Mouse (Mus musculus) MEL (cell line): ENCODE measurements around the gene Axin2. TPM values are rescaled to one million over a fixed set of nuclear protein-coding genes. Genes with fewer than 3 reads are reported as not detected.

ENCODE experiments used
- DNase-seq: peaks from one replicate; pipeline ENCODE4 v3.0.0; 2011; ENCODE audit warnings: low read depth, low spot score
- H3K27ac ChIP-seq: 2 replicates; pipeline ENCODE4 v1.5.1; 2012; ENCODE audit warnings: low read depth, mild to moderate bottlenecking, control low read depth, low read length, moderate library complexity; ENCODE audit not compliant: control insufficient read depth
- H3K27me3 ChIP-seq, 2 experiments: fragments of 150-350 bp in 1 of 2; sonication (generic) in 1 of 2; 2 replicates each; pipeline ENCODE4 v1.6.1; 2012; ENCODE audit warnings: low read length in 2 of 2, mild to moderate bottlenecking in 2 of 2, improper control_type of control experiment in 1 of 2, moderate library complexity in 1 of 2; ENCODE audit not compliant: insufficient read depth in 2 of 2, control insufficient read depth in 1 of 2
- H3K36me3 ChIP-seq, 2 experiments: 2 replicates each; pipeline ENCODE4 v1.6.1; 2012 to 2014; ENCODE audit warnings: low read length in 2 of 2, improper control_type of control experiment in 1 of 2, inconsistent platforms in 1 of 2, mild to moderate bottlenecking in 1 of 2; ENCODE audit not compliant: insufficient read depth in 2 of 2, control insufficient read depth in 1 of 2
- H3K4me1 ChIP-seq, 2 experiments: fragments of 150-350 bp in 1 of 2; sonication (generic) in 1 of 2; 2 replicates each; pipeline ENCODE4 v1.6.1; 2012; ENCODE audit warnings: low read length in 2 of 2, improper control_type of control experiment in 1 of 2, mild to moderate bottlenecking in 1 of 2; ENCODE audit not compliant: insufficient read depth in 2 of 2, control insufficient read depth in 1 of 2
- H3K4me3 ChIP-seq, 2 experiments: fragments of 150-350 bp in 1 of 2; sonication (generic) in 1 of 2; 2 replicates each; pipeline ENCODE4 v1.5.1; 2012; ENCODE audit warnings: low read depth in 2 of 2, low read length in 2 of 2, mild to moderate bottlenecking in 2 of 2, moderate library complexity in 2 of 2, control low read depth in 1 of 2, improper control_type of control experiment in 1 of 2; ENCODE audit not compliant: control insufficient read depth in 1 of 2, insufficient read depth in 1 of 2
- H3K79me2 ChIP-seq: 2 replicates; pipeline ENCODE4 v1.6.1; 2012; ENCODE audit warnings: mild to moderate bottlenecking, low read length, moderate library complexity; ENCODE audit not compliant: control insufficient read depth, poor library complexity, insufficient read depth
- H3K9ac ChIP-seq: 2 replicates; pipeline ENCODE4 v1.6.1; 2012; ENCODE audit warnings: low read depth, mild to moderate bottlenecking, control low read depth, low read length, moderate library complexity; ENCODE audit not compliant: control insufficient read depth, poor library complexity, severe bottlenecking
- H3K9me3 ChIP-seq: fragments of 150-350 bp; sonication (generic); replicated peaks from 2 replicates; pipeline ENCODE4 v1.6.1; 2012; ENCODE audit warnings: mild to moderate bottlenecking, low read length, improper control_type of control experiment, moderate library complexity; ENCODE audit not compliant: insufficient read depth
- CHD2 ChIP-seq: IDR thresholded peaks from 2 replicates; pipeline ENCODE4 v1.6.1; 2011; ENCODE audit warnings: low read length, improper control_type of control experiment
- CTCF ChIP-seq, 3 experiments: IDR thresholded peaks in 2 of 3; conservative IDR thresholded peaks in 1 of 3; 2 replicates each; pipeline ENCODE4 v1.5.1; 2011 to 2012; ENCODE audit warnings: low read length in 3 of 3, low read depth in 2 of 3, mild to moderate bottlenecking in 2 of 3, improper control_type of control experiment in 1 of 3, inconsistent platforms in 1 of 3, mixed read lengths in 1 of 3, moderate library complexity in 1 of 3; ENCODE audit not compliant: control insufficient read depth in 1 of 3, insufficient read depth in 1 of 3, poor library complexity in 1 of 3, severe bottlenecking in 1 of 3
- E2F4 ChIP-seq: IDR thresholded peaks from 2 replicates; pipeline ENCODE4 v1.6.1; 2011; ENCODE audit warnings: low read depth, low read length, improper control_type of control experiment, borderline replicate concordance
- ELF1 ChIP-seq: IDR thresholded peaks from 2 replicates; pipeline ENCODE4 v1.6.1; 2014; ENCODE audit warnings: low read depth, mild to moderate bottlenecking, inconsistent platforms, low read length, improper control_type of control experiment, moderate library complexity
- GATA1 ChIP-seq: IDR thresholded peaks from 2 replicates; pipeline ENCODE4 v1.6.1; 2011; ENCODE audit warnings: low read depth, low read length, improper control_type of control experiment
- MAFK ChIP-seq: IDR thresholded peaks from 2 replicates; pipeline ENCODE4 v1.6.1; 2011; ENCODE audit warnings: low read depth, mild to moderate bottlenecking, low read length, improper control_type of control experiment, borderline replicate concordance
- MAZ ChIP-seq: IDR thresholded peaks from 2 replicates; pipeline ENCODE4 v1.6.1; 2012; ENCODE audit warnings: low read depth, mild to moderate bottlenecking, inconsistent platforms, low read length, improper control_type of control experiment
- POLR2AphosphoS2 ChIP-seq: IDR thresholded peaks from 2 replicates; pipeline ENCODE4 v1.6.1; 2011; ENCODE audit warnings: low read length, improper control_type of control experiment
- POLR2AphosphoS5 ChIP-seq: IDR thresholded peaks from 2 replicates; pipeline ENCODE4 v1.6.1; 2012; ENCODE audit warnings: low read depth, borderline replicate concordance, mild to moderate bottlenecking, inconsistent platforms, low read length, moderate library complexity, mixed read lengths
- SIN3A ChIP-seq: IDR thresholded peaks from 2 replicates; pipeline ENCODE4 v1.6.1; 2012; ENCODE audit warnings: low read length, improper control_type of control experiment, inconsistent platforms
- TAL1 ChIP-seq: IDR thresholded peaks from 2 replicates; pipeline ENCODE4 v1.6.1; 2012; ENCODE audit warnings: mild to moderate bottlenecking, inconsistent platforms, low read length, moderate library complexity, mixed read lengths
- USF1 ChIP-seq: IDR thresholded peaks from 2 replicates; pipeline ENCODE4 v1.6.1; 2014; ENCODE audit warnings: low read depth, mild to moderate bottlenecking, inconsistent platforms, low read length, improper control_type of control experiment, moderate library complexity
- ZKSCAN1 ChIP-seq: IDR thresholded peaks from 2 replicates; pipeline ENCODE4 v1.6.1; 2012; ENCODE audit warnings: low read depth, mild to moderate bottlenecking, inconsistent platforms, low read length, improper control_type of control experiment, moderate library complexity
- ZMIZ1 ChIP-seq: IDR thresholded peaks from 2 replicates; pipeline ENCODE4 v1.6.1; 2012; ENCODE audit warnings: low read depth, mild to moderate bottlenecking, inconsistent platforms, low read length, improper control_type of control experiment, moderate library complexity
- polyA plus RNA-seq, 2 experiments: library from polyadenylated mRNA; stranded (reverse) in 1 of 2; unstranded in 1 of 2; fragments of >175 nt in 1 of 2; fragments of >200 nt in 1 of 2; gene quantifications; 2 replicates each; pipeline versions ENCODE4 v1.2.1 to v1.2.4; 2012; ENCODE audit warnings: low replicate concordance in 2 of 2, low read depth in 1 of 2; ENCODE audit not compliant: insufficient read length in 2 of 2, insufficient read depth in 1 of 2, missing spikeins in 1 of 2
- total RNA-seq: library from RNA; depleted of rRNA; stranded (reverse); fragments of 300-350 nt; gene quantifications from 2 replicates; pipeline ENCODE4 v1.2.3, GENCODE M21; 2012

Gene Axin2
- total and polyA plus RNA-seq, 3 experiments = not detected

- TF ChIP-seq CTCF (IDR thresholded peaks at IDR 0.05 in 2 of 3, conservative IDR thresholded peaks at IDR 0.05 in 1 of 3; ENCODE audit: control insufficient read depth in 1 of 3, insufficient read depth in 1 of 3, low read depth in 2 of 3, low read length in 3 of 3, poor library complexity in 1 of 3, severe bottlenecking in 1 of 3) = no peak
- TF ChIP-seq TAL1 = no peak
- DNase-seq = no peak
These were observed 41.5 kb downstream of the Axin2 start for GRCm38 (mm10) chr11:108961651-108962065.

DNA sequence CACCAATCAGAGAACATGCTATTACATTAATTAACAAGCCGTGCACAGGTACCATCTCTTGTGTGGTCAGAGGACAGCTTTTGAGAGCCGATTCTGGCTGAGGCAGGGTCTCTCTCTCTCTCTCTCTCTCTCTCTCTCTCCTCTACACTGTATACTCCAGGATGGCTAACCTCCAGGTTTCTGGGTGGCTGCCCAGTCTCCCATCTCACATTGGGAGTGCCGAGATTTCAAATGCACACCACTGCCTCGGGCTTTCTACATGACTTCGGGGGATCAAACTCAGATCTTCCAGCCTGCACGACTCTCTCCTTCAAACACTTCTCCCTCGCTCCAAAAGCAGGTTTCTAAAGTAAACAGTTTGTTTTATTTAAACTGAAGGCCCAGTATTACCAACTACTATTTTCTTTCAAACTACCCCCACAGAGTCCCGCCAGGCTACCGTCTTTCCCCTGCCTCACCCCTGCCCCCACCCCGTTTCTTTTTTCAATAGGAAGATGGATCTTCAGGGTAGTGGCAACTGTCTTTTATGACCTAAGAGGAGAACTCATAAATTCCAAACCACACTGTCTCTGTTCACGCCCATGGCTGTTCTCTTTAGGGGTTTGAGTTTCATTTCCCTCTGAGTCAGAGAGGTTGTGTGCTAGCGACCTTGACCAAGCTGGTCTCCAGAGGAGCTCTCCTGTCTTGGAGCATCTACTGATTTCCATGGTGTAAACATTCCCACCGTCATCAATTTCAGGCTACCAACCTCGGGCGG is 43.5 kb downstream of the Axin2 start:
- H3K9me3 ChIP-seq = no peaks in the 10 kb centered on the region
- no peak overlapping the region for H3K9ac ChIP-seq
- no peaks in the 10 kb centered on the region for H3K4me1 ChIP-seq
- TF ChIP-seq USF1 (no peak), SIN3A (no peak), POLR2AphosphoS5 (no peak), MAFK (no peak), TAL1 (no peak)
- H3K79me2 ChIP-seq = no peaks in the 10 kb centered on the region
- no peak overlapping the region for H3K4me3 ChIP-seq
- no peaks in the 10 kb centered on the region for H3K36me3 ChIP-seq
- DNase-seq = no peak
- no peaks in the 10 kb centered on the region for H3K27me3 ChIP-seq
- H3K27ac ChIP-seq = no peak overlapping the region

More at GRCm38 (mm10) chr11:108961651-108962065, 41.5 kb downstream of the Axin2 start:
- Histone ChIP-seq H3K4me3 (no peak overlapping the region), H3K4me1 (no peaks in the 10 kb centered on the region), H3K9me3 (no peaks in the 10 kb centered on the region), H3K27ac (no peak overlapping the region), H3K9ac (no peak overlapping the region), H3K36me3 (no peaks in the 10 kb centered on the region), H3K79me2 (no peaks in the 10 kb centered on the region), H3K27me3 (no peaks in the 10 kb centered on the region; a peak in 1 of 4 replicates)

- no peaks in the 10 kb centered on the region for H3K9me3 ChIP-seq
- DNase-seq = no peak
- H3K9ac ChIP-seq = no peak overlapping the region
These were observed 45.6 kb downstream of the Axin2 start for GRCm38 (mm10) chr11:108965740-108966139.

More at GRCm38 (mm10) chr11:108965740-108966139, 45.6 kb downstream of the Axin2 start:
- Histone ChIP-seq H3K4me1 (no peaks in the 10 kb centered on the region), H3K36me3 (no peaks in the 10 kb centered on the region), H3K79me2 (no peaks in the 10 kb centered on the region), H3K27ac (no peak overlapping the region), H3K27me3 (no peaks in the 10 kb centered on the region), H3K4me3 (no peak overlapping the region)
- no peak for TF ChIP-seq POLR2AphosphoS2
- TF ChIP-seq ZKSCAN1 = no peak
- no peak for TF ChIP-seq TAL1
- TF ChIP-seq ELF1 = no peak
- TF ChIP-seq ZMIZ1 = no peak
- TF ChIP-seq GATA1 = no peak
- TF ChIP-seq E2F4 = no peak
- no peak for TF ChIP-seq MAZ
- no peak for TF ChIP-seq CHD2
